Mouse (Mus musculus): Measurements from ENCODE around the gene Scrn2. TPM values are rescaled to one million over a fixed set of nuclear protein-coding genes. Genes with fewer than 3 reads are reported as not detected.

Scrn2 gene
- total and polyA plus RNA-seq, 3 experiments = 14.8 to 26.7 TPM; not detected in 1

GRCm38 (mm10) chr11:97069333-97069732 lies 39.6 kb downstream of the Scrn2 start:
- no peak for TF ChIP-seq ZMIZ1 (IDR thresholded peaks at IDR 0.05; ENCODE audit: low read depth, low read length)
- no peak for TF ChIP-seq TBP (IDR thresholded peaks at IDR 0.05; ENCODE audit: low read depth, low read length)
- no peak for TF ChIP-seq BHLHE40 (IDR thresholded peaks at IDR 0.05; ENCODE audit: borderline replicate concordance, low read depth, low read length)
- no peak for TF ChIP-seq POLR2AphosphoS2 (IDR thresholded peaks at IDR 0.05; ENCODE audit: low read length)
- TF ChIP-seq NRF1 (IDR thresholded peaks at IDR 0.05; ENCODE audit: insufficient read depth, low read depth, low read length, poor library complexity, severe bottlenecking) = no peak
- TF ChIP-seq MAFK (IDR thresholded peaks at IDR 0.05; ENCODE audit: borderline replicate concordance, low read depth, low read length) = no peak
- no peak for TF ChIP-seq MAZ (IDR thresholded peaks at IDR 0.05; ENCODE audit: low read depth, low read length)
- no peak for TF ChIP-seq SIN3A (IDR thresholded peaks at IDR 0.05; ENCODE audit: low read length)
- no peak for TF ChIP-seq EP300 (IDR thresholded peaks at IDR 0.05; ENCODE audit: low read depth in 1 of 2, low read length in 2 of 2)
- TF ChIP-seq RAD21 (IDR thresholded peaks at IDR 0.05; ENCODE audit: low read depth, low read length) = no peak
- no peak for TF ChIP-seq MAX (IDR thresholded peaks at IDR 0.05; ENCODE audit: low read length)
- no peak for TF ChIP-seq CTCF (IDR thresholded peaks at IDR 0.05 in 2 of 3, conservative IDR thresholded peaks at IDR 0.05 in 1 of 3; ENCODE audit: control insufficient read depth in 1 of 3, insufficient read depth in 1 of 3, low read depth in 2 of 3, low read length in 3 of 3, poor library complexity in 1 of 3, severe bottlenecking in 1 of 3)
- no peak for TF ChIP-seq ZC3H11A (IDR thresholded peaks at IDR 0.05; ENCODE audit: low read depth, low read length)
- TF ChIP-seq MYB (IDR thresholded peaks at IDR 0.05; ENCODE audit: low read depth, low read length) = no peak
- TF ChIP-seq MEF2A (IDR thresholded peaks at IDR 0.05; ENCODE audit: extremely low read depth, insufficient replicate concordance, low read depth, low read length, poor library complexity, severe bottlenecking) = no peak
- TF ChIP-seq MXI1 (IDR thresholded peaks at IDR 0.05; ENCODE audit: low read depth, low read length) = no peak
- no peak for TF ChIP-seq CHD2 (IDR thresholded peaks at IDR 0.05; ENCODE audit: low read length)
- no peak for DNase-seq (ENCODE audit: low read depth, low spot score)
- no peak overlapping the region for H3K27ac ChIP-seq (ENCODE audit: control insufficient read depth, low read depth, low read length)
- no peaks in the 10 kb centered on the region; a peak in 2 of 4 replicates for H3K36me3 ChIP-seq (ENCODE audit: control insufficient read depth in 1 of 2, insufficient read depth in 2 of 2, low read length in 2 of 2)
- no peak overlapping the region for H3K9ac ChIP-seq (ENCODE audit: control insufficient read depth, low read depth, low read length, poor library complexity, severe bottlenecking)
- H3K27me3 ChIP-seq (ENCODE audit: control insufficient read depth in 1 of 2, insufficient read depth in 2 of 2, low read length in 2 of 2) = no peaks in the 10 kb centered on the region
- H3K4me3 ChIP-seq (ENCODE audit: control insufficient read depth in 1 of 2, insufficient read depth in 1 of 2, low read depth in 2 of 2, low read length in 2 of 2) = no peak overlapping the region
- no peaks in the 10 kb centered on the region for H3K4me1 ChIP-seq (ENCODE audit: control insufficient read depth in 1 of 2, insufficient read depth in 2 of 2, low read length in 2 of 2)
- no peaks in the 10 kb centered on the region for H3K9me3 ChIP-seq (replicated peaks; ENCODE audit: insufficient read depth, low read length)
- no peaks in the 10 kb centered on the region for H3K79me2 ChIP-seq (ENCODE audit: control insufficient read depth, insufficient read depth, low read length, poor library complexity)

GRCm38 (mm10) chr11:97069770-97070169 lies 40.0 kb downstream of the Scrn2 start:
- no peak overlapping the region for H3K4me3 ChIP-seq (ENCODE audit: control insufficient read depth in 1 of 2, insufficient read depth in 1 of 2, low read depth in 2 of 2, low read length in 2 of 2)
- DNase-seq (ENCODE audit: low read depth, low spot score) = no peak
- no peak overlapping the region for H3K9ac ChIP-seq (ENCODE audit: control insufficient read depth, low read depth, low read length, poor library complexity, severe bottlenecking)
- H3K4me1 ChIP-seq (ENCODE audit: control insufficient read depth in 1 of 2, insufficient read depth in 2 of 2, low read length in 2 of 2) = no peaks in the 10 kb centered on the region
- no peaks in the 10 kb centered on the region; a peak in 2 of 4 replicates for H3K36me3 ChIP-seq (ENCODE audit: control insufficient read depth in 1 of 2, insufficient read depth in 2 of 2, low read length in 2 of 2)
- no peak overlapping the region for H3K27ac ChIP-seq (ENCODE audit: control insufficient read depth, low read depth, low read length)
- TF ChIP-seq RAD21 (IDR thresholded peaks at IDR 0.05; ENCODE audit: low read depth, low read length) = no peak
- TF ChIP-seq ZMIZ1 (IDR thresholded peaks at IDR 0.05; ENCODE audit: low read depth, low read length) = no peak
- TF ChIP-seq MXI1 (IDR thresholded peaks at IDR 0.05; ENCODE audit: low read depth, low read length) = no peak
- no peak for TF ChIP-seq ZKSCAN1 (IDR thresholded peaks at IDR 0.05; ENCODE audit: low read depth, low read length)
- TF ChIP-seq POLR2A (IDR thresholded peaks at IDR 0.05; ENCODE audit: control insufficient read depth in 1 of 2, insufficient read depth in 1 of 2, low read depth in 1 of 2, low read length in 2 of 2, poor library complexity in 1 of 2) = no peak
- TF ChIP-seq USF1 (IDR thresholded peaks at IDR 0.05; ENCODE audit: low read depth, low read length) = no peak
- TF ChIP-seq E2F4 (IDR thresholded peaks at IDR 0.05; ENCODE audit: borderline replicate concordance, low read depth, low read length) = no peak
- TF ChIP-seq CHD1 (IDR thresholded peaks at IDR 0.05; ENCODE audit: low read depth, low read length) = no peak
- TF ChIP-seq SIN3A (IDR thresholded peaks at IDR 0.05; ENCODE audit: low read length) = no peak
- TF ChIP-seq GATA1 (IDR thresholded peaks at IDR 0.05; ENCODE audit: low read depth, low read length) = no peak
- no peak for TF ChIP-seq MAZ (IDR thresholded peaks at IDR 0.05; ENCODE audit: low read depth, low read length)
- no peak for TF ChIP-seq MAFK (IDR thresholded peaks at IDR 0.05; ENCODE audit: borderline replicate concordance, low read depth, low read length)
- no peaks in the 10 kb centered on the region for H3K79me2 ChIP-seq (ENCODE audit: control insufficient read depth, insufficient read depth, low read length, poor library complexity)
- H3K27me3 ChIP-seq (ENCODE audit: control insufficient read depth in 1 of 2, insufficient read depth in 2 of 2, low read length in 2 of 2) = no peaks in the 10 kb centered on the region
- H3K9me3 ChIP-seq (replicated peaks; ENCODE audit: insufficient read depth, low read length) = no peaks in the 10 kb centered on the region

Data from MEL (cell line).